Mouse (Mus musculus) ES-Bruce4 (cell line): ENCODE measurements at regions not wholly inside any gene's neighbourhood (a gene's known extent, or its start where the extent isn't known, plus 50 kb on each side); places are given as distances from the start of the nearest gene placed in this dataset.
A peak's percentile ranks its signal among the peaks of the same experiment; 100 is the strongest.

Source experiments
- H3K27ac ChIP-seq: 2 replicates; pipeline ENCODE4 v1.5.1; 2012; ENCODE audit warnings: low read length, inconsistent platforms; ENCODE audit not compliant: insufficient read depth
- H3K27me3 ChIP-seq: 2 replicates; pipeline ENCODE4 v1.6.1; 2012; ENCODE audit warnings: mild to moderate bottlenecking, low read length, inconsistent platforms; ENCODE audit not compliant: control insufficient read depth, poor library complexity, insufficient read depth, severe bottlenecking
- H3K36me3 ChIP-seq: 2 replicates; pipeline ENCODE4 v1.6.1; 2012; ENCODE audit warnings: inconsistent platforms, mild to moderate bottlenecking, low read length, moderate library complexity; ENCODE audit not compliant: control insufficient read depth, poor library complexity, insufficient read depth, severe bottlenecking
- H3K4me1 ChIP-seq: one replicate; pipeline ENCODE4 v1.8.1; 2011; ENCODE audit warnings: low read length; ENCODE audit not compliant: control insufficient read depth, insufficient read depth
- H3K4me3 ChIP-seq: 2 replicates; pipeline ENCODE4 v1.5.1; 2011; ENCODE audit warnings: low read depth, mild to moderate bottlenecking, low read length
- H3K9ac ChIP-seq: 2 replicates; pipeline ENCODE4 v1.6.1; 2012; ENCODE audit warnings: low read depth, mild to moderate bottlenecking, inconsistent platforms; ENCODE audit not compliant: poor library complexity, severe bottlenecking
- H3K9me3 ChIP-seq: replicated peaks from 2 replicates; pipeline ENCODE4 v1.6.1; 2012; ENCODE audit warnings: mild to moderate bottlenecking, low read length, inconsistent platforms; ENCODE audit not compliant: control insufficient read depth, poor library complexity, insufficient read depth, severe bottlenecking
- CTCF ChIP-seq: IDR thresholded peaks from one replicate; pipeline ENCODE4 v1.8.1; 2011; ENCODE audit warnings: low read depth, low read length
- EP300 ChIP-seq: IDR thresholded peaks from 2 replicates; pipeline ENCODE4 v1.6.1; 2011; ENCODE audit warnings: low read depth, low read length; ENCODE audit not compliant: insufficient read depth
- POLR2A ChIP-seq: IDR thresholded peaks from one replicate; pipeline ENCODE4 v1.8.1; 2011; ENCODE audit warnings: low read length; ENCODE audit not compliant: insufficient read depth

DNA sequence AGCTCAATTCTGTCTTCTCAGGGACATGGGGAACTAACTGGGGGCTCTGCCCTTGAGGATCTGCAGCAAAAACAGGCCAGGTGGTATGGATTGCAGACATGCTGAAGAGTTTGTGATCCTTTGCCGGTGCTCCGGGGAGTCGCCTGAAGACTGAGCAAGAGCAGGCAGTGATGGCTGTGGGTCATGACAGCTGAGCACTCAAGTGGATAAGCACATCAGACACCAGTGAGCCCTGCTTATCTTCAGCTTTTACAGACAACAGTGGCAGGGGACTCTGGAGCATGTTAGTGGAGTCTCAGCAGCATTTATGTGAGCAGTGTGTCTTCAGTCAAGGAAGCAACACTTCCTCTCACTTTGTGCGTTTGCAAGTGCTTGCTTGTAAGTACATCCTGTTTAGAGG lies 221.1 kb upstream of the Wscd1 start:
- no peaks in the 10 kb centered on the region for H3K36me3 ChIP-seq
- TF ChIP-seq EP300, result no peak
- TF ChIP-seq CTCF, result no peak
- TF ChIP-seq POLR2A, result no peak
- no peaks in the 10 kb centered on the region for H3K4me1 ChIP-seq
- H3K27ac ChIP-seq, result no peak overlapping the region
- H3K9ac ChIP-seq, result no peak overlapping the region
- no peak overlapping the region for H3K4me3 ChIP-seq
- H3K27me3 ChIP-seq, result no peaks in the 10 kb centered on the region
- H3K9me3 ChIP-seq, result no peaks in the 10 kb centered on the region

DNA sequence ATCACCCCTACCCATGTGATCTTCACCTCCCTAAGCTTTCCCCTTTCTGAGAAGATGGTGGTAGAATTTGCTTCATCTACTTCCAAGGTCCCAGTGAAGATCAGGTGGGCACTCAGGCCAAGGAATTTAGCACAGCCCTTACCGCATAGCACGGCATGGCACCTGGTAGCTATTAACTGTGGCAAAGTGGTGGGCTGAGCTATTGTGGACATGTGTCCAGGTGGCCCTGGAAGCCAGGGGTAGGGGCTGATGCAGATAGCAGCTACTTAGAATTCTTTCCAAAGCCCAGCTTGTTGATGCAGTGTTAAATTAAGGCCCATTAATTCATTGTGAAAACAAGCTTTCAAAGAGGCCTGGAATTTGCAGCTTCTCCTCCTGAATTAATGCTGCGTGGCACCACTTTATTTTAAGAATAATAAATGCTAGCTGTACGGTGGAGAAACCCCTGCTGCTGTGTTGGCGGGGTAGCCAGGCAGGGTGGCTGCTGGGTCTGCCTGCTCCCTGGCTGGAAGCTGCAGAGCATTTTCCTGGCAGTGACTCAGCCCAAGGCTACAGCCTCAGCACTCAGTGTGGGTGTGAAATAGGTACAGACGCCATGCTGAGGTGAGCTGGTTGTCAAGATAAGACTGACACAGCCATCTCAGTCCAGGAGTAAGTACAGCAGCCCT lies 208.4 kb upstream of the Wscd1 start:
- Histone ChIP-seq H3K27ac (no peak overlapping the region), H3K4me1 (no peaks in the 10 kb centered on the region), H3K27me3 (no peaks in the 10 kb centered on the region), H3K9me3 (peaks cover 8% of the 10 kb centered on the region; the same call in 1 of the 2 replicates), H3K36me3 (no peaks in the 10 kb centered on the region), H3K4me3 (no peak overlapping the region), H3K9ac (no peak overlapping the region)
- TF ChIP-seq POLR2A (no peak), EP300 (no peak), CTCF (no peak)

DNA sequence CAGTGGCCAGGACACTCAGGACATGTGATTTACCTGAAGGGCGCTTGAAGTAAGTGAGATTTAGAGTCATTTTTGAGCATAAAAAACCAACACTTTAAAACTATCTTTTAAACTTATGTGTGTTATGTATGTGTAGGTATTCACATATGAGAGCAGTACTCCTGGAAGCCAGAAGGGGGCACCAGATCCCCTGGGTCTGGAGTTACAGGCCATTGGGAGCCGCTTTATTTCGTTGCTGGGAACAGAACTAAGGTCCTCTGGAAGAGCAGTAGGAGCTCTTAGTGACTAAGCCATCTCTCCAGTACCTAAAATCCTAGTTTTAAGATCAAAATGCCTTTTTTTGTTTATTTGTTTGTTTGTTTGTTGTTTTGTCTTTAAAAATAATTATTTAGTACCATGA lies 192.3 kb upstream of the Wscd1 start:
- Histone ChIP-seq H3K4me1 (no peaks in the 10 kb centered on the region), H3K9ac (no peak overlapping the region), H3K36me3 (no peaks in the 10 kb centered on the region), H3K27me3 (no peaks in the 10 kb centered on the region), H3K27ac (no peak overlapping the region), H3K9me3 (no peaks in the 10 kb centered on the region), H3K4me3 (no peak overlapping the region)
- TF ChIP-seq EP300 (no peak), CTCF (peak; percentile 22)

DNA sequence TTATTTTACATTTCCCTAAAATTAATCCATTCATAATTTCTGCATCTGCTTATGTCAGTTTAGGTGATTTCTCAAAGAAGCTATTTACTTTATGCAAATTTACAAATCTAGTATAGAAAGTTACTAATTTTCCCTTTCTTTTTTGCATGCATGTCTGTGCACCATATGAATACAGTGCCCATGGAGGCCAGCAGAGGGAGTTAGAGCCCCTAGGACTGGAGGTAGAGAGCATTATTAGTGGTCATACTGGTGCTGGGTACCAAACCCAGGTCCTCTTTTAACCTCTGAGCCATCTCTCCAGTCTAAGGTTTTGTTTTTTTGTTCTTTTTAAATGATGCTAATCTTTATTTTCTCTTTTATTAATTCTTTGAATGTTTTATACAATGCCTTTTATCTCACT lies 184.9 kb upstream of the Wscd1 start:
- H3K4me3 ChIP-seq, result no peak overlapping the region
- H3K9me3 ChIP-seq, result no peaks in the 10 kb centered on the region; the same call in 1 of the 2 replicates
- H3K4me1 ChIP-seq, result no peaks in the 10 kb centered on the region
- TF ChIP-seq EP300, result no peak
- no peak for TF ChIP-seq POLR2A
- TF ChIP-seq CTCF, result peak; percentile 33
- H3K36me3 ChIP-seq, result no peaks in the 10 kb centered on the region
- no peak overlapping the region for H3K9ac ChIP-seq
- H3K27ac ChIP-seq, result no peak overlapping the region
- no peaks in the 10 kb centered on the region for H3K27me3 ChIP-seq

DNA sequence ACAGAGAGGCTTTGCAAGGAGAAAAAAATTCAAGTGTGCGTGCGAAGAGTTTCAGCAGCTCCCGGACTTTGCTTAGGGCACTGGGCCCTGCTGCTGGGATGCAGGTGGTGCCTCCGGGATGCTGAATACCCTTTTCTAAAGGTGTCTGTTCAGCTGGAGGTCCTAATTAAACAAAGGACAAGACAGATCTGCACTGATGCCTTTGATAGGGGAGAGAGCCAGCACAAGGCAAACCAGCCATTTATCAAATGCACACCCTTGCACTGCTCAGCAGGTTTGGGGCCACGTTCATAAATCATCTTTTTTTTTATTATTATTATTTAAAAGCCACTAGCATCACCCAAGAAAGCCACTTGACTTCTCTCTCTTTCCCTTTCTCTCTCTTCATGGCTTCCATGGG lies 172.9 kb upstream of the Wscd1 start:
- Histone ChIP-seq H3K36me3 (no peaks in the 10 kb centered on the region), H3K9me3 (no peaks in the 10 kb centered on the region), H3K9ac (no peak overlapping the region), H3K4me3 (no peak overlapping the region), H3K27ac (no peak overlapping the region), H3K4me1 (no peaks in the 10 kb centered on the region), H3K27me3 (no peaks in the 10 kb centered on the region)
- TF ChIP-seq POLR2A, result no peak
- no peak for TF ChIP-seq EP300
- no peak for TF ChIP-seq CTCF

DNA sequence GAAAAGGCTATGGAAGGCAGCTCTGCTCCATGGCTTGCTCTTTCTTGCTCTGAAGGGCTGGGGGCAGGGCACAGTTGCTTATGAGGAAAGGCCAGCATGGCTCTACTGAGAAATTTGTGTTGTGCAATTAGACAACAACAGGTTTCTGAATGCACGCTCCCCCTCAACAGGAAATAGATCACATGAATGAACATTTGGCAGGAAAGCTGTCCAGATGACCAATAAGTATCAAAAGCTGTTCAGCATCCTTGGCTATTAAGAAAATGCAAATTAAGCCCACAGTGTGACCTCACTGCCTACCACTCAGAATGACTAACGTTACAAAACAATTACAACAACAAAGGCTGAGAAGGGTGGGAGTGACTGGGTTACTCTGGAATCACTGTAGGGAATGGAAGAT lies 167.9 kb upstream of the Wscd1 start:
- no peak overlapping the region for H3K27ac ChIP-seq
- H3K9ac ChIP-seq, result no peak overlapping the region

More for the DNA sequence above, 167.9 kb upstream of the Wscd1 start:
- Histone ChIP-seq H3K9me3 (no peaks in the 10 kb centered on the region), H3K36me3 (no peaks in the 10 kb centered on the region), H3K27me3 (no peaks in the 10 kb centered on the region), H3K4me1 (peaks cover 2% of the 10 kb centered on the region), H3K4me3 (no peak overlapping the region)
- no peak for TF ChIP-seq EP300
- TF ChIP-seq CTCF, result no peak
- no peak for TF ChIP-seq POLR2A
